17 mouse cellular contexts compared by ENCODE assay signal in the genomic region with DNA sequence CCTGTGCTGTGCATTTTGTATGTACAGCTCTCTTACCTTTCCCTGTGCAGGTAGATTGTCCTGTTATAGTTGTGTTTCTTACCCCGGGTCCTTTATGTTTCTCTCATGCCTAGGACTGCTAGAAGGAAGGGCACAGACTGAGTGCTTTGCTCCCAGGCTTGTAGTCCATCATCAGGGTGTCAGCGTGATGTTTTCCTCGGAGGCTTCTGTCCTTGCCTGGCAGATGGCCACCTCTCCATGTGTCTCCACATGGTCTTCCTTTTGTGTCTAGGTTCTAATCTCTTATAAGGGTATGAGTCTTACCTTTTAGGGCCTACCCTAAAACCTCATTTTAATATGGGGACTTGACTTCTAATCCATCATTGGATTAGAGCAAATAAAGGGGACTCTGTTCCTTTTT. TPM values are rescaled to one million over a fixed set of nuclear protein-coding genes. Genes with fewer than 3 reads are reported as not detected.
DNase-seq lines count a peak whose midpoint lies in the region; ATAC-seq lines count a peak whose summit lies in the region.
"Had no signal": no experiment of that assay in that cellular context is flagged by ENCODE, and none has a peak within 500 bp of the region (broad histone marks: within the 10 kb centered on the region; RNA-seq: fewer than 3 reads in every experiment).

No protein-coding gene starts in this region.

- no peak overlapping the region for H3K4me3 ChIP-seq in heart, embryonic 11.5 days (ENCODE audit: low read depth, low read length)
- H3K4me3 ChIP-seq in liver, embryonic 11.5 days (ENCODE audit: low read depth, low read length): no peak overlapping the region
- no peak overlapping the region for H3K4me3 ChIP-seq in liver, embryonic 16.5 days (ENCODE audit: low read depth, low read length)
- H3K4me3 ChIP-seq: limb, embryonic 12.5 days; midbrain, embryonic 12.5 days; stomach, embryonic 15.5 days had no signal

- H3K27ac ChIP-seq in heart, embryonic 11.5 days (ENCODE audit: low read depth, low read length): peak overlapping the region; percentile 30; the same call in 1 of the 2 replicates
- H3K27ac ChIP-seq in liver, embryonic 11.5 days (ENCODE audit: low read depth, low read length): peak overlapping the region; percentile 94
- H3K27ac ChIP-seq in liver, embryonic 16.5 days (ENCODE audit: low read length): peak overlapping the region; percentile 60
- H3K27ac ChIP-seq: limb, embryonic 12.5 days; midbrain, embryonic 12.5 days; stomach, embryonic 15.5 days had no signal

- no peak for DNase-seq in heart, postnatal 4 days
- no peak for DNase-seq in liver, embryonic 11.5 days (ENCODE audit: low spot score)
- DNase-seq in liver: no peak
- DNase-seq in cerebellum, postnatal 10 days: peak; percentile 65 to 70
- DNase-seq in retina, embryonic 14.5 days (ENCODE audit: low spot score): no peak
- no peak for DNase-seq in lung, postnatal 14 days
- DNase-seq: gastrocnemius, postnatal 36 days; kidney, postnatal 14 days; thymus, postnatal 36 days had no signal

- 51% methylated on average over 3 of the region's 3 CpGs for WGBS in heart, embryonic 11.5 days (ENCODE audit: insufficient replicate concordance)
- 57% methylated on average over 3 of the region's 3 CpGs for WGBS in liver, embryonic 11.5 days
- 60% methylated on average over 3 of the region's 3 CpGs for WGBS in liver, embryonic 16.5 days (ENCODE audit: insufficient replicate concordance)

- H3K9me3 ChIP-seq in heart, embryonic 11.5 days (replicated peaks; ENCODE audit: control insufficient read depth, low read length): no peaks in the 10 kb centered on the region
- H3K9me3 ChIP-seq in liver, embryonic 11.5 days (ENCODE audit: control insufficient read depth, low read length): no peaks in the 10 kb centered on the region
- H3K9me3 ChIP-seq in liver, embryonic 16.5 days (replicated peaks; ENCODE audit: control insufficient read depth, low read length): no peaks in the 10 kb centered on the region
- H3K9me3 ChIP-seq: limb, embryonic 12.5 days; midbrain, embryonic 12.5 days; stomach, embryonic 15.5 days had no signal

- no peak for ATAC-seq in heart, embryonic 11.5 days (replicated peaks; ENCODE audit: insufficient number of reproducible peaks, low FRiP score, low TSS enrichment)
- ATAC-seq in liver, embryonic 11.5 days (replicated peaks; ENCODE audit: low FRiP score): no peak
- no peak for ATAC-seq in liver, embryonic 16.5 days (ENCODE audit: low read depth)
- ATAC-seq: forebrain, embryonic 16.5 days; intestine, embryonic 16.5 days; lung, postnatal 0 days had no signal

- no peak overlapping the region for H3K9ac ChIP-seq in heart, embryonic 11.5 days (ENCODE audit: low read depth, low read length)
- H3K9ac ChIP-seq in liver, embryonic 11.5 days (ENCODE audit: low read depth, low read length): peak overlapping the region; percentile 51; the same call in 1 of the 2 replicates
- H3K9ac ChIP-seq in liver, embryonic 16.5 days (ENCODE audit: low read depth, low read length): no peak overlapping the region
- H3K9ac ChIP-seq: limb, embryonic 12.5 days; midbrain, embryonic 12.5 days; stomach, embryonic 15.5 days had no signal

- H3K27me3 ChIP-seq in heart, embryonic 11.5 days (ENCODE audit: control insufficient read depth, insufficient read depth, low read length): no peaks in the 10 kb centered on the region
- no peaks in the 10 kb centered on the region for H3K27me3 ChIP-seq in liver, embryonic 11.5 days (replicated peaks; ENCODE audit: control insufficient read depth, insufficient read depth, low read length)
- H3K27me3 ChIP-seq in liver, embryonic 16.5 days (ENCODE audit: control insufficient read depth, insufficient read depth, low read depth, low read length): no peaks in the 10 kb centered on the region
- H3K27me3 ChIP-seq: limb, embryonic 12.5 days; midbrain, embryonic 12.5 days; stomach, embryonic 15.5 days had no signal

- H3K36me3 ChIP-seq in heart, embryonic 11.5 days (ENCODE audit: control insufficient read depth, insufficient read depth, low read length): no peaks in the 10 kb centered on the region
- H3K36me3 ChIP-seq in liver, embryonic 11.5 days (ENCODE audit: control insufficient read depth, insufficient read depth, low read length): no peaks in the 10 kb centered on the region
- H3K36me3 ChIP-seq in liver, embryonic 16.5 days (ENCODE audit: control insufficient read depth, insufficient read depth): no peaks in the 10 kb centered on the region
- H3K36me3 ChIP-seq: midbrain, embryonic 12.5 days; stomach, embryonic 15.5 days had no signal

- H3K4me2 ChIP-seq in heart, embryonic 11.5 days: no peak overlapping the region
- H3K4me2 ChIP-seq in liver, embryonic 11.5 days: peak overlapping the region; percentile 52
- no peak overlapping the region for H3K4me2 ChIP-seq in liver, embryonic 16.5 days (ENCODE audit: low read depth, low read length)
- H3K4me2 ChIP-seq: limb, embryonic 12.5 days; midbrain, embryonic 12.5 days; stomach, embryonic 15.5 days had no signal

- H3K4me1 ChIP-seq in heart, embryonic 11.5 days (ENCODE audit: control insufficient read depth, insufficient read depth, low read length): peaks cover 36% of the 10 kb centered on the region
- peaks cover 55% of the 10 kb centered on the region for H3K4me1 ChIP-seq in liver, embryonic 11.5 days (replicated peaks; ENCODE audit: control insufficient read depth, insufficient read depth, low read length)
- peaks cover 40% of the 10 kb centered on the region for H3K4me1 ChIP-seq in liver, embryonic 16.5 days (ENCODE audit: control insufficient read depth, low read depth, low read length)

RNA-seq across cellular contexts. Expression of a gene that starts 31.7 kb away (rescaled TPM):
- polyA plus RNA-seq in heart, embryonic 11.5 days (2014; fragmentation: Nextera tagmentation; extraction: Ambion mirVana): 23.1 and 23.7 TPM in 2 replicates
- total RNA-seq in heart, postnatal 4 days (2021): 10 to 100 TPM; 60.1 to 60.5 TPM
- 24.9 and 27.6 TPM in 2 replicates for polyA plus RNA-seq in liver, embryonic 11.5 days (2014; fragmentation: Nextera tagmentation; extraction: Ambion mirVana)
- 3.6 and 4.8 TPM in 2 replicates for polyA plus RNA-seq in liver, embryonic 16.5 days (2015; fragmentation: Nextera tagmentation; extraction: Ambion mirVana)

RNA-seq across cellular contexts. Expression of a gene that starts 45.7 kb away (rescaled TPM):
- polyA plus RNA-seq in heart, embryonic 11.5 days (2014; fragmentation: Nextera tagmentation; extraction: Ambion mirVana): 2.5 and 4.2 TPM in 2 replicates
- total RNA-seq in heart, postnatal 4 days (2021): 1 to 10 TPM; 8.5 to 9.0 TPM
- 3.1 and 3.8 TPM in 2 replicates for polyA plus RNA-seq in liver, embryonic 11.5 days (2014; fragmentation: Nextera tagmentation; extraction: Ambion mirVana)
- polyA plus RNA-seq in liver, embryonic 16.5 days (2015; fragmentation: Nextera tagmentation; extraction: Ambion mirVana): 1.7 and 2.0 TPM in 2 replicates

Comparison
In these comparisons a context has a peak if more than half of its experiments do, and no peak if none do; other contexts are left out.
1. H3K27ac ChIP-seq: peak in every context shown above with its lines; median percentile 94 in liver, embryonic 11.5 days; 60 in liver, embryonic 16.5 days; 30 in heart, embryonic 11.5 days.
2. DNase-seq: peak in cerebellum, postnatal 10 days (2 of 2); none in heart, postnatal 4 days (single experiment), liver, embryonic 11.5 days (single experiment), liver (single experiment), retina, embryonic 14.5 days (single experiment) and lung, postnatal 14 days (single experiment).